In the genomic region with DNA sequence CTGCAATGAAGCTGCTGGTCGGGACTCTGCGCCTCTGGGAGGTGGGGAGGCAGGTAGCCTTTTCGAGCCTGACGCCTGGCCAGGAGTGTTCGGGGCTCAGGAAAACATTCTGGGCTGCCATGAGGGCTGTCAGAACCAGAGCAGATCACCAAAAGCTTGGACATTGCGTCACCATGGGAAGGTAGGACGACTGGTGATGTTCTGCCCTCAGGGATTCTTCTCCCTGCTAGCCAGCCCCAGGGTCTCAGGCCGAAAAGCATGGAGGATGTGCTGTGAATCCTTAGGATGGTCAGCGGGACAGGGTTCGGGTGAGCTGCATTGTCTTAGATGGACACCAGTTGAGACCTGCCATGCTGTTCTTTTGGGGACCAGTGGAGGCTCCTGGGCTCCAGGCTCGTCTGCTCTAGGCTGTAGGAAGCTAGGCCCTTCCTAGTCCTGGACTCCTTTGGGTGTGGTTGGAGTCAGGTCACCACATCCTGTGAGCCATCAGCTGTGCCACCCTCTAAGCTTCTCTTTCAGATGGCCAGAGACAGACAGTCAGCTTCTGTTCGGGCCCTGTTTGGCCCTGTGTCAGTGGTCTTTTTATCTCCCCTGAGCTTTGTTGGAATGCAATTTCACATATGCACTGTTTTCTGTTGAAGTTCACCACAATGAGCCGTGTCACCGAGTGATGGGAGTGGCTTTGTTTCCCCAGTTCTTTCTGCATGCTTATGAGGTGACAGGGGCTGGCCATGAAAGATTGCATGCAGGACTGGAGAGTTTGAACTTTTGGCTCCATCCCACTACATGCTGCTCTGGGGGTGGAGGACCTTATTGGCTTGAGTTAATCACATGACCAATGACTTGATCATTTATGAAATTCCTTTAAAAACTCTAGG, we compare ENCODE assay signal across 8 mouse cellular contexts. TPM values are rescaled to one million over a fixed set of nuclear protein-coding genes. Genes with fewer than 3 reads are reported as not detected.
DNase-seq lines count a peak whose midpoint lies in the region; ATAC-seq and TF ChIP-seq lines count a peak whose summit lies in the region.

No protein-coding gene starts in this region.

- H3K27ac ChIP-seq in left cerebral cortex, adult 2 months = peak overlapping the region; percentile 47
- peak overlapping the region; percentile 60 for H3K27ac ChIP-seq in forebrain, embryonic 10.5 days
- peak overlapping the region; percentile 78 for H3K27ac ChIP-seq in intestine, postnatal 0 days (ENCODE audit: low read depth, low read length)

- no peak for ATAC-seq in intestine, postnatal 0 days

- 0 out of 2 replicates have a peak, but pooled peaks cover 3% of the 10 kb centered on the region for H3K27me3 ChIP-seq in forebrain, embryonic 10.5 days (ENCODE audit: poor library complexity, severe bottlenecking)
- no peaks in the 10 kb centered on the region for H3K27me3 ChIP-seq in intestine, postnatal 0 days (replicated peaks; ENCODE audit: control insufficient read depth, insufficient read depth, low read length)

- H3K9ac ChIP-seq in intestine, postnatal 0 days (ENCODE audit: low read depth, low read length) = 0 out of 2 replicates have a peak overlapping the region, but pooled peaks have one; percentile 17

- no peak for TF ChIP-seq CTCF in left cerebral cortex, adult 2 months (IDR thresholded peaks at IDR 0.05)
- no peak for TF ChIP-seq CTCF in intestine, postnatal 0 days (IDR thresholded peaks at IDR 0.05; ENCODE audit: low read depth)

- peaks cover 46% of the 10 kb centered on the region for H3K4me1 ChIP-seq in forebrain, embryonic 10.5 days
- H3K4me1 ChIP-seq in intestine, postnatal 0 days (replicated peaks; ENCODE audit: control insufficient read depth, insufficient read depth, low read length) = 0 out of 2 replicates have a peak, but pooled peaks cover 11% of the 10 kb centered on the region

- intact Hi-C loops in left cerebral cortex, adult 2 months (cut with DNase I) = no loop called here

- DNase-seq in left cerebral cortex, adult 2 months (ENCODE audit: extremely low spot score in 1 of 2, low spot score in 2 of 2) = no peak
- no peak for DNase-seq in left cerebral cortex, adult 8-10 months (ENCODE audit: low spot score in 2 of 2)
- no peak for DNase-seq in forebrain, embryonic 10.5 days (ENCODE audit: extremely low spot score, low spot score)
- DNase-seq in naive thymus-derived CD4-positive, alpha-beta T cell, adult 2 months (ENCODE audit: low read depth) = peak; percentile 45
- no peak for DNase-seq in layer of hippocampus, postnatal 25 days (ENCODE audit: extremely low spot score in 1 of 2, low spot score in 1 of 2)
- DNase-seq in testis, postnatal 10 days (ENCODE audit: low spot score) = no peak
- no peak for DNase-seq in ovary, postnatal 14 days (ENCODE audit: low spot score)

- H3K4me2 ChIP-seq in intestine, postnatal 0 days (replicated peaks; ENCODE audit: low read depth) = peak overlapping the region; percentile 53

- peaks cover 21% of the 10 kb centered on the region for H3K36me3 ChIP-seq in forebrain, embryonic 10.5 days (replicated peaks)
- H3K36me3 ChIP-seq in intestine, postnatal 0 days (ENCODE audit: control insufficient read depth, insufficient read depth) = no peaks in the 10 kb centered on the region

- H3K4me3 ChIP-seq in left cerebral cortex, adult 2 months = no peak overlapping the region
- peak overlapping the region; percentile 33 for H3K4me3 ChIP-seq in forebrain, embryonic 10.5 days
- peak overlapping the region; percentile 21 for H3K4me3 ChIP-seq in intestine, postnatal 0 days (ENCODE audit: low read depth, low read length)

- no peaks in the 10 kb centered on the region for H3K9me3 ChIP-seq in forebrain, embryonic 10.5 days
- no peaks in the 10 kb centered on the region for H3K9me3 ChIP-seq in intestine, postnatal 0 days (ENCODE audit: control insufficient read depth)

- WGBS in forebrain, embryonic 10.5 days = 46% methylated on average over 14 of the region's 14 CpGs
- 41% methylated on average over 14 of the region's 14 CpGs for WGBS in intestine, postnatal 0 days

RNA-seq across cellular contexts. Expression of a gene that starts 8.5 kb away (rescaled TPM):
- 100 to 1,000 TPM; 300 to 307 TPM for total RNA-seq in left cerebral cortex, adult 2 months (2021)
- 100 to 1,000 TPM; 281 to 320 (median 303) TPM for total RNA-seq in left cerebral cortex, adult 8-10 months (2022)
- polyA plus RNA-seq in forebrain, embryonic 10.5 days (2016; fragmentation: Nextera tagmentation; extraction: Ambion mirVana) = 61.0 and 64.4 TPM in 2 replicates
- polyA plus RNA-seq in intestine, postnatal 0 days (2015; fragmentation: Nextera tagmentation; extraction: Ambion mirVana) = 24.1 and 28.7 TPM in 2 replicates
- total RNA-seq in layer of hippocampus, postnatal 25 days (2021) = 100 to 1,000 TPM; 318 to 353 TPM

RNA-seq across cellular contexts. Expression of a gene that starts 27.8 kb away (rescaled TPM):
- not detected for total RNA-seq in left cerebral cortex, adult 2 months (2021)
- total RNA-seq in left cerebral cortex, adult 8-10 months (2022) = not detected
- not detected in 2 replicates for polyA plus RNA-seq in forebrain, embryonic 10.5 days (2016; fragmentation: Nextera tagmentation; extraction: Ambion mirVana)
- 8.6 and 11.2 TPM in 2 replicates for polyA plus RNA-seq in intestine, postnatal 0 days (2015; fragmentation: Nextera tagmentation; extraction: Ambion mirVana)
- not detected for total RNA-seq in layer of hippocampus, postnatal 25 days (2021)

RNA-seq across cellular contexts. Expression of a gene that starts 34.3 kb away (rescaled TPM):
- total RNA-seq in left cerebral cortex, adult 2 months (2021) = 1 to 10 TPM; 2.1 to 2.6 TPM
- total RNA-seq in left cerebral cortex, adult 8-10 months (2022) = 1 to 10 TPM; 2.1 to 3.2 (median 2.6) TPM
- 5.6 and 5.9 TPM in 2 replicates for polyA plus RNA-seq in forebrain, embryonic 10.5 days (2016; fragmentation: Nextera tagmentation; extraction: Ambion mirVana)
- polyA plus RNA-seq in intestine, postnatal 0 days (2015; fragmentation: Nextera tagmentation; extraction: Ambion mirVana) = 260 and 264 TPM in 2 replicates
- total RNA-seq in layer of hippocampus, postnatal 25 days (2021) = 1 to 10 TPM; 1.3 to 1.4 TPM
